Mouse (Mus musculus) heart, postnatal 0 days (tissue): ENCODE measurements around the gene Proser1. TPM values are rescaled to one million over a fixed set of nuclear protein-coding genes. Genes with fewer than 3 reads are reported as not detected.

ENCODE experiments used
- ATAC-seq: fragments of 200-750 bp; cut with Nextera tagmentation; 2 replicates; pipeline ENCODE4 v1.8.0; 2017; ENCODE audit warnings: low read depth, moderate number of reproducible peaks, moderate library complexity; ENCODE audit not compliant: insufficient read depth
- DNase-seq: peaks from one replicate; pipeline ENCODE4 v3.0.0-alpha.2; 2016; ENCODE audit warnings: low spot score
- H3K27ac ChIP-seq: fragments of 300-500 bp; sonication (generic); 2 replicates; pipeline ENCODE4 v1.5.1; 2014; ENCODE audit warnings: low read depth, mild to moderate bottlenecking
- H3K27me3 ChIP-seq: fragments of 300-500 bp; sonication (generic); 2 replicates; pipeline ENCODE4 v1.6.1; 2014; ENCODE audit warnings: low read length, mixed read lengths; ENCODE audit not compliant: control insufficient read depth, insufficient read depth
- H3K36me3 ChIP-seq: fragments of 300-500 bp; sonication (generic); replicated peaks from 2 replicates; pipeline ENCODE4 v1.6.1; 2014; ENCODE audit warnings: low read length, mixed read lengths; ENCODE audit not compliant: control insufficient read depth, insufficient read depth
- H3K4me1 ChIP-seq: fragments of 300-500 bp; sonication (generic); 2 replicates; pipeline ENCODE4 v1.6.1; 2014; ENCODE audit warnings: antibody characterized with exemption; ENCODE audit not compliant: control insufficient read depth, insufficient read depth
- H3K4me2 ChIP-seq: fragments of 300-500 bp; sonication (generic); 2 replicates; pipeline ENCODE4 v1.6.1; 2014; ENCODE audit warnings: low read depth, mild to moderate bottlenecking, low read length, moderate library complexity
- H3K4me3 ChIP-seq: fragments of 300-500 bp; sonication (generic); 2 replicates; pipeline ENCODE4 v1.5.1; 2014; ENCODE audit warnings: low read depth, low read length
- H3K9ac ChIP-seq: fragments of 300-500 bp; sonication (generic); replicated peaks from 2 replicates; pipeline ENCODE4 v1.6.1; 2014; ENCODE audit warnings: low read depth, low read length, mixed read lengths
- H3K9me3 ChIP-seq: fragments of 300-500 bp; sonication (generic); replicated peaks from 2 replicates; pipeline ENCODE4 v1.6.1; 2016; ENCODE audit warnings: low read length; ENCODE audit not compliant: control insufficient read depth
- CTCF ChIP-seq: IDR thresholded peaks from 2 replicates; pipeline ENCODE4 v1.5.1; 2016; ENCODE audit warnings: antibody characterized with exemption, control low read depth, low read depth
- EP300 ChIP-seq: IDR thresholded peaks from 2 replicates; pipeline ENCODE4 v1.6.1; 2016; ENCODE audit warnings: antibody characterized with exemption, low read depth
- WGBS: fragments of 180-500 bp; shearing (Covaris S2); extraction: QIAGEN DNeasy Blood & Tissue Kit; methylation state at CpG from one replicate; pipeline ENCODE4 v1.1.7; 2014; 5-methylcytosine and 5-hydroxymethylcytosine counted together
- polyA plus RNA-seq: library from polyadenylated mRNA; unstranded; fragments of >200 nt; fragmentation: Nextera tagmentation; extraction: Ambion mirVana; gene quantifications from 2 replicates; pipeline ENCODE4 v1.2.1, GENCODE M21; 2015
- total RNA-seq: library from RNA; depleted of rRNA; stranded (reverse); fragments of >200 nt; gene quantifications from 2 replicates; pipeline ENCODE4 v1.2.3, GENCODE M21; 2014; ENCODE audit warnings: low replicate concordance

The Proser1 gene
- total and polyA plus RNA-seq, 2 experiments from 2014 or later, result 4.3 to 8.2 TPM

GRCm38 (mm10) chr3:53450666-53451065 lies 12.8 kb upstream of the Proser1 start:
- Histone ChIP-seq H3K4me2 (no peak overlapping the region), H3K27me3 (no peaks in the 10 kb centered on the region), H3K4me3 (no peak overlapping the region), H3K9ac (no peak overlapping the region), H3K9me3 (no peaks in the 10 kb centered on the region), H3K4me1 (no peaks in the 10 kb centered on the region), H3K36me3 (peaks cover 56% of the 10 kb centered on the region), H3K27ac (no peak overlapping the region)
- DNase-seq (no peak), ATAC-seq (no peak)
- TF ChIP-seq CTCF, result no peak
- no peak for TF ChIP-seq EP300
- 86% methylated on average over 11 of the region's 11 CpGs for WGBS

- no peak overlapping the region for H3K4me3 ChIP-seq
- H3K4me2 ChIP-seq, result no peak overlapping the region
- DNase-seq (no peak), ATAC-seq (no peak)
- H3K4me1 ChIP-seq, result no peaks in the 10 kb centered on the region
- 89% methylated on average over 10 of the region's 10 CpGs for WGBS
- no peaks in the 10 kb centered on the region for H3K27me3 ChIP-seq
- TF ChIP-seq CTCF (no peak), EP300 (no peak)
- no peak overlapping the region for H3K9ac ChIP-seq
- peaks cover 73% of the 10 kb centered on the region for H3K36me3 ChIP-seq
- H3K27ac ChIP-seq, result no peak overlapping the region
- H3K9me3 ChIP-seq, result no peaks in the 10 kb centered on the region
Measured at GRCm38 (mm10) chr3:53452351-53452750, 11.1 kb upstream of the Proser1 start.

- H3K27ac ChIP-seq, result no peak overlapping the region
- no peak overlapping the region for H3K4me3 ChIP-seq
- peaks cover 82% of the 10 kb centered on the region for H3K36me3 ChIP-seq
- H3K27me3 ChIP-seq, result no peaks in the 10 kb centered on the region
- DNase-seq (no peak), ATAC-seq (no peak)
- H3K9ac ChIP-seq, result no peak overlapping the region
- 86% methylated on average over 7 of the region's 7 CpGs for WGBS
- no peaks in the 10 kb centered on the region for H3K9me3 ChIP-seq
- no peak overlapping the region for H3K4me2 ChIP-seq
- TF ChIP-seq EP300 (no peak), CTCF (no peak)
- no peaks in the 10 kb centered on the region for H3K4me1 ChIP-seq
Measured at GRCm38 (mm10) chr3:53453346-53453745, 10.1 kb upstream of the Proser1 start.

- Histone ChIP-seq H3K4me2 (no peak overlapping the region), H3K9me3 (no peaks in the 10 kb centered on the region), H3K36me3 (peaks cover 89% of the 10 kb centered on the region), H3K4me3 (no peak overlapping the region), H3K27ac (no peak overlapping the region), H3K9ac (no peak overlapping the region), H3K27me3 (no peaks in the 10 kb centered on the region), H3K4me1 (no peaks in the 10 kb centered on the region)
- no peak for DNase-seq
- TF ChIP-seq CTCF (no peak), EP300 (no peak)
- 91% methylated on average over 6 of the region's 6 CpGs for WGBS
- no peak for ATAC-seq
Measured at GRCm38 (mm10) chr3:53454005-53454404, 9.5 kb upstream of the Proser1 start.

- no peak overlapping the region for H3K9ac ChIP-seq
- no peak for DNase-seq
- H3K4me3 ChIP-seq, result no peak overlapping the region
- no peaks in the 10 kb centered on the region for H3K9me3 ChIP-seq
- no peak for ATAC-seq
- H3K27me3 ChIP-seq, result no peaks in the 10 kb centered on the region
- H3K27ac ChIP-seq, result no peak overlapping the region
- no peak overlapping the region for H3K4me2 ChIP-seq
- TF ChIP-seq CTCF, result no peak
- no peak for TF ChIP-seq EP300
- 83% methylated on average over 6 of the region's 6 CpGs for WGBS
- H3K4me1 ChIP-seq, result no peaks in the 10 kb centered on the region
- peaks cover 89% of the 10 kb centered on the region for H3K36me3 ChIP-seq
Measured at GRCm38 (mm10) chr3:53454561-53454960, 8.9 kb upstream of the Proser1 start.

- no peaks in the 10 kb centered on the region for H3K9me3 ChIP-seq
- H3K4me2 ChIP-seq, result no peak overlapping the region
- ATAC-seq (no peak), DNase-seq (no peak)
- TF ChIP-seq EP300, result no peak
- TF ChIP-seq CTCF, result no peak
- H3K27me3 ChIP-seq, result no peaks in the 10 kb centered on the region
- no peak overlapping the region for H3K27ac ChIP-seq
- H3K4me3 ChIP-seq, result no peak overlapping the region
- WGBS, result 67% methylated on average over 7 of the region's 7 CpGs
- H3K9ac ChIP-seq, result no peak overlapping the region
- H3K36me3 ChIP-seq, result peaks cover 88% of the 10 kb centered on the region
- H3K4me1 ChIP-seq, result no peaks in the 10 kb centered on the region
Measured at GRCm38 (mm10) chr3:53454984-53455383, 8.5 kb upstream of the Proser1 start.
